Mouse (Mus musculus) kidney, embryonic 15.5 days (tissue): ENCODE results near the gene Gm28374. TPM values are rescaled to one million over a fixed set of nuclear protein-coding genes. Genes with fewer than 3 reads are reported as not detected.
A peak's percentile ranks its signal among the peaks of the same experiment; 100 is the strongest.

Experiments
- ATAC-seq: fragments of 200-750 bp; cut with Nextera tagmentation; replicated peaks from 2 replicates; pipeline ENCODE4 v1.8.0; 2017; ENCODE audit warnings: moderate TSS enrichment; ENCODE audit not compliant: low FRiP score
- H3K27ac ChIP-seq: fragments of 300-500 bp; sonication (generic); 2 replicates; pipeline ENCODE4 v1.5.1; 2015; ENCODE audit warnings: mild to moderate bottlenecking, inconsistent platforms
- H3K27me3 ChIP-seq: fragments of 300-500 bp; sonication (generic); 2 replicates; pipeline ENCODE4 v1.6.1; 2015; ENCODE audit warnings: inconsistent platforms
- H3K36me3 ChIP-seq: fragments of 300-500 bp; sonication (generic); 2 replicates; pipeline ENCODE4 v1.6.1; 2015; ENCODE audit warnings: inconsistent platforms
- H3K4me1 ChIP-seq: fragments of 300-500 bp; sonication (generic); 2 replicates; pipeline ENCODE4 v1.6.1; 2015; ENCODE audit warnings: inconsistent platforms
- H3K4me2 ChIP-seq: fragments of 300-500 bp; sonication (generic); 2 replicates; pipeline ENCODE4 v1.6.1; 2015; ENCODE audit warnings: moderate library complexity, mild to moderate bottlenecking, inconsistent platforms
- H3K4me3 ChIP-seq: fragments of 300-500 bp; sonication (generic); replicated peaks from 2 replicates; pipeline ENCODE4 v1.5.1; 2015; ENCODE audit warnings: mild to moderate bottlenecking, inconsistent platforms
- H3K9ac ChIP-seq: fragments of 300-500 bp; sonication (generic); 2 replicates; pipeline ENCODE4 v1.6.1; 2015; ENCODE audit warnings: mild to moderate bottlenecking, inconsistent platforms
- H3K9me3 ChIP-seq: fragments of 300-500 bp; sonication (generic); replicated peaks from 2 replicates; pipeline ENCODE4 v1.6.1; 2016; ENCODE audit warnings: inconsistent platforms
- WGBS: fragments of 180-500 bp; shearing (Covaris S2); methylation state at CpG from one replicate; pipeline ENCODE4 v1.1.7; 2015; ENCODE audit warnings: mixed read lengths; 5-methylcytosine and 5-hydroxymethylcytosine counted together
- polyA plus RNA-seq: library from polyadenylated mRNA; unstranded; fragments of >200 nt; fragmentation: Nextera tagmentation; extraction: Ambion mirVana; gene quantifications from 2 replicates; pipeline ENCODE4 v1.2.1, GENCODE M21; 2015

Gene Gm28374
- polyA plus RNA-seq, 1 experiment from 2014 or later: 1.6 TPM

DNA sequence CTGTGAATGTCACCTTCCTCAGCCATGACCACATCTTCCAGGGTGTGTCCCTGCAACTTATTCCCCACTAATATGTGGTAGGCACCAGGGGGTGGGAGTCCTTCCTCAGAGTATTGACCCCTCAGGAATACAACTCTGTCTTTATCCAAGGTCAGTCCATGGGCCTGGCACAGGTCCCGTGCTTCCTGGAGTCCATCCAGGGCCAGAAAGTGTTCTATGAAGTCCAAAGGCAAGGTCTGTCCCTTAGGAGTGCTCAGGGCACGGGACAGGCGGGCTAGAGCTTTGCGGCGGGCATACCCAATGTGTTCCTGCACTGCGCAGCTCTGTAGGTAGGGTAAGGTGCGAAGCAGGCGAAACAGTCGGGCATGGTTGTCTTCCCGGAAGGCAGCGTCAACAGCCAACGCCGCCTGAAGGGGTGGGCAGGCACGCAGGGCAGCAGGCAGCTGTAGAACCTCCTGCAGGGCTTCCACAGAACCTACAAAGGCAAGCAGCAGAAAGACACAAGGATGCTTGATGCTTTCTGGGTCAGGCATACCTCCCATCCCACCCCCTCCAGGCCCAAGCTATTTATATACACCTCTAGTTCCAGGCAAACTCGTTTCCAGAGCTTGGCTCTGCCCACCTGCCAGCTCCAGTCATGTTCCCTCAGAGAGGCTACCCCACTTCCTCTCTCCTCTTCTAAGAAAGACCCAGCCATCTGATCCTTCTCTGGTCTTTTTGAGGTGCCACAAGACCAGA lies 34.2 kb upstream of the Gm28374 start:
- Histone ChIP-seq H3K27me3 (no peaks in the 10 kb centered on the region), H3K4me2 (peak overlapping the region; percentile 74), H3K27ac (no peak overlapping the region), H3K9me3 (no peaks in the 10 kb centered on the region), H3K36me3 (peaks cover 48% of the 10 kb centered on the region), H3K4me1 (peaks cover 22% of the 10 kb centered on the region), H3K4me3 (no peak overlapping the region; the same call in 1 of the 2 replicates), H3K9ac (peak overlapping the region; percentile 23; the same call in 1 of the 2 replicates)
- 88% methylated on average over 15 of the region's 15 CpGs for WGBS
- no peak for ATAC-seq

DNA sequence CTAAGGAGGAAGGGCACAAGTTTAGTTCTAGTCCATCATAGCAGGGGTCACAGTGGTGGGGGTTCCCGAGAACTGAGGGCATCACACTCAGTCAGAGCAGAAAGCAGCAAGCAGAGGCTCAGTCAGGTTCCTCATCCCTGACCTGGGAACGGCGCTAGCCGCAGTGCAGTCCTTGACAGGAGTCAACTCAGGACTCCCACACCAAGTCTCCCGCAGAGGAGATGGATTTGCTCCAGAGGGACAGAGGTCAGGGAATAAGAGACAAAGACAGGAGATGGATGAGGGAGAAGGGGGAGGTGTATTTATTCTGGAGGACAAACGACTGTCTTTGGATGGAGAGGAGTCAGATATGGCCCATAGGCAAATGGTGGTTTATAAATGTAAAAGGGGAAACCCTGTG lies 31.1 kb upstream of the Gm28374 start:
- H3K9me3 ChIP-seq: no peaks in the 10 kb centered on the region
- peaks cover 14% of the 10 kb centered on the region for H3K4me1 ChIP-seq
- peaks cover 41% of the 10 kb centered on the region for H3K36me3 ChIP-seq
- no peaks in the 10 kb centered on the region for H3K27me3 ChIP-seq
- 31% methylated on average over 6 of the region's 6 CpGs for WGBS
- no peak for ATAC-seq
- H3K9ac ChIP-seq: no peak overlapping the region
- no peak overlapping the region for H3K4me2 ChIP-seq
- H3K4me3 ChIP-seq: no peak overlapping the region
- no peak overlapping the region for H3K27ac ChIP-seq

DNA sequence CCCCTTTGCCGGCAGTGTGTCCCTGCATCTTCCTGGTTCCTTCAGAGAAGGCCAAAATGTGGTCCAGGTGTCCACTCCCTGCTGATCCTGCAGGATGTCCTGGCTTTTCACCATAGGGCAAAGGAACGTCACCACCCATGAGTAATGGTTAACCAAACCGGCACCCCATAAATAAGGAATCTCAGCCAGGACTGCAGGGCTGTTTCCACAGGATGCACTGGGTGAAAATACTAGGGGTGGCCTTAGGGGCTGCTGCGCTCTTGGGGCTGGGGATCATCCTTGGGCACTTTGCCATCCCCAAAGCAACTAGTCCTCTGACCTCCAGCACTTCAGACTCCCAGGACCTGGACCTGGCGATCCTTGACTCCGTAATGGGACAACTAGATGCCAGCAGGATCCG lies 23.5 kb upstream of the Gm28374 start, which contains the start of gene Naaladl1:
Gene Naaladl1 (plus strand): TSS at position 197 of the 400 bp plus-strand sequence.
- Histone ChIP-seq H3K9me3 (no peaks in the 10 kb centered on the region), H3K9ac (no peak within 1 kb of the TSS; the same call in 1 of the 2 replicates), H3K4me3 (no peak within 1 kb of the TSS), H3K27me3 (no peaks in the 10 kb centered on the region), H3K36me3 (no peaks in the 10 kb centered on the region), H3K4me1 (no peaks in the 10 kb centered on the region), H3K4me2 (no peak within 1 kb of the TSS), H3K27ac (no peak within 1 kb of the TSS)
- 82% methylated on average over 7 of the region's 7 CpGs for WGBS
- ATAC-seq: no peak

DNA sequence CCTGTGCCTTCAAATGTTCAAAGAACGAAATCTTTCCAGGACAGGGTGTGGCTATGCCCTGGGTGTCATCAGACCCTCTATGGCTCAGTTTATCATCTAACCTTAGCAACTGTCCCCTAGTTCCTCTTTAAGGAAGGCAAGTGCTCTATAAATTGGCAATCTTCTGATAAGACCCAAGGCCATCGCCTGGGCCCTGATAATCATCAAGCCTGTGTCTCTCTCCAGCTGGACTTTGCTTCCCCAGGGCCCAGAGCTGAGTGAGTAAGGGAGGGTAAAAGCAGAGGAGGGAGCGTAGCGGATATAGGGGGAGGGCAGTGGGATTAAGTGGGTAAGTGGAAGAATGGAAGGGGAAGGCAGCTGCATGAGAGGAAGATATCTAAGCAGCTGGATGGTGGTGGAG lies 22.4 kb upstream of the Gm28374 start:
- ATAC-seq: no peak
- Histone ChIP-seq H3K4me2 (no peak overlapping the region), H3K9ac (no peak overlapping the region; the same call in 1 of the 2 replicates), H3K27ac (no peak overlapping the region), H3K4me1 (no peaks in the 10 kb centered on the region), H3K4me3 (no peak overlapping the region), H3K9me3 (no peaks in the 10 kb centered on the region), H3K36me3 (peaks cover 7% of the 10 kb centered on the region), H3K27me3 (no peaks in the 10 kb centered on the region)
- WGBS: 83% methylated on average over 4 of the region's 4 CpGs

DNA sequence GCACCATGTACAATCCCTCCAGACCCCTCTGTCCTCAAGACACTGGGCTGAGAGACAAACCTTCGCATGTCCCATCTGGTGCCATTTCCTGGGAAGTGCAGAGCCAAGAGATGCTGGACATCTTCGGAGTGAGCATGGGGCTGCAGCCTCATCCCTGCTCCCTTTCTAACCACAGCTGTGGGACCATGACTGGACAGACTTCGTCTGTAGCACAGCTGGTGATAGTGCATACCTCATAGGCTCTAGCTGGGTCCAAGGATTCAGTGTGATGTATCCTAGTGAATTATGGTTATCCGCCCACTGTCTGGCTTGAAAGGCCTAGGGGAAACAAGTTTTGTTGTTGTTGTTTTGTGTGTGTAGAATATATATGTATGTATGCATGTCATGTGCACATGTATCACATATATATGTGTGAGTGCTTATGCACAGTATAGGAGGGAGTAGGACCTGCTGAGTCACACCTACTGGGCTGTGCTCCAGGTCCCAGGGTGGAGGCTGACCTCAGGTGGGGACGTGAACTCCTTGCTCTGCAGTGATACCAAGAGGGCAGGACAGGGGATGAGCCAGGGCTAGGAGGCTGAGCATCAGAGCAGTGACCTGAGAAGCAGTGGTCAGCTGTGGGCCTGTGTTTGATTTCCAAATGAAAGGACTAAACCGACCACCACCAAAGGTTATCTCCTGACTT lies 20.3 kb upstream of the Gm28374 start:
- Histone ChIP-seq H3K4me3 (no peak overlapping the region), H3K4me2 (no peak overlapping the region), H3K27me3 (no peaks in the 10 kb centered on the region), H3K27ac (no peak overlapping the region), H3K4me1 (no peaks in the 10 kb centered on the region), H3K9ac (no peak overlapping the region), H3K36me3 (peaks cover 26% of the 10 kb centered on the region), H3K9me3 (no peaks in the 10 kb centered on the region)
- ATAC-seq: no peak
- 79% methylated on average over 6 of the region's 6 CpGs for WGBS

DNA sequence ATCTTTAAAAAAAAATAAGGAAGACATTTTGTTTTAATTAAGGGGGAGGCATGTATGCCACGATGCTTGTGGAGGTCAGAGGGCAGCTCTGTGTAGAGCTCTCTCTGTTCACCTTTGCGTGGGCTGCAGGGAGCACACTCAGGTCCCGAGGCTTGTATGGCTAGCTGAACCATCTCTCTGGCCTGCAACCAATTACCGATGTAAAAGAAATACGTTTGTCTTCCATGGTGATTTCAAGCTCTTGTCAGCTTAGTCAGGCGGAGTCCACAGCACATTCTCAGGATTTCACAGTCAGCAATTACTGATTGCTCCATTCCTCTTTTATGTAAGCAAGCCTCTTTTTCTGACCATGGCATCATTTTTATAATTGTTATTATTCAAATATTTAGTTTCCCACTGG lies 19.1 kb upstream of the Gm28374 start:
- ATAC-seq: no peak
- no peak overlapping the region for H3K4me3 ChIP-seq
- WGBS: 56% methylated on average over 6 of the region's 6 CpGs
- no peak overlapping the region for H3K4me2 ChIP-seq
- H3K36me3 ChIP-seq: peaks cover 29% of the 10 kb centered on the region
- no peak overlapping the region for H3K9ac ChIP-seq
- no peak overlapping the region for H3K27ac ChIP-seq
- no peaks in the 10 kb centered on the region for H3K27me3 ChIP-seq
- no peaks in the 10 kb centered on the region for H3K9me3 ChIP-seq
- H3K4me1 ChIP-seq: no peaks in the 10 kb centered on the region

DNA sequence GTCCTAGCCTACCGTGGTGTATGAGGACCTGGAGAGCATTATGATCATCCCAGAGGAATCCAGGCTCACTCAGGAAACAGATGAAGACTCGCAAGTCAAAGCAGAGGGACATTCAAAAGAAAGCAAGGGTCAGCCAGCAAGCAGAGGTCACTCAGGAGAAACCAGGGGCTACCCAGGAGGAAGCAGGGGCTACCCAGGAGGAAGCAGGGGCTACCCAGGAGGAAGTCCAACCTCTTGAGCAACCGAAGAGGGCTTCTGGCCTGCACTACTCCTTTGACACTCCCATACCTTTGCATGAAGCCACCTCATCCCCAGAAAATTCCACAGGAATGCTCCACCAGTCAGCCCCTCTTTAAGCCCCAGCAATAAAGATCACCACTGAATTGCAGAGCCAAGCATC lies 15.8 kb upstream of the Gm28374 start:
- no peak overlapping the region for H3K9ac ChIP-seq
- H3K4me1 ChIP-seq: no peaks in the 10 kb centered on the region
- no peaks in the 10 kb centered on the region for H3K9me3 ChIP-seq
- WGBS: 86% methylated on average over 3 of the region's 3 CpGs
- no peak overlapping the region for H3K4me2 ChIP-seq
- H3K4me3 ChIP-seq: no peak overlapping the region
- H3K36me3 ChIP-seq: peaks cover 60% of the 10 kb centered on the region
- ATAC-seq: no peak
- no peak overlapping the region for H3K27ac ChIP-seq
- H3K27me3 ChIP-seq: no peaks in the 10 kb centered on the region

DNA sequence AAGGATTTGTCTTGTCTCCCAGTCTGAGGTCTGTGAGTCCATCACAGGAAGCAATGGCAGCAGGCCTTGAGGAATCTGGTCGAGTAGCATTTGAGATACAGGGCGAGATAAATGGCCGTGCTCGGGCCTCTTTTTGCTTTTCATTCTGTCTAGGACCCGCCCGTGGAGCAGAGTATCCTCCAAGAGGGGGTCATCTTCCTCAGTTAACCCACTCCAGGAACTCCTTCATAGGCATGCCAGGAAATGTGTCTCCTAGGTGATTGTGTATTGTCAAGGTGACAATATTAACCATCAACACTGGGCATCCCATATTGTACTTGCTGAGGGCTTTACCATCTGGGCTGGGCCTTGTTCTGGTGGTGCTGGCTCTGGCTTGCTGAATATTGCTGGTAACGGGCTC lies 12.1 kb upstream of the Gm28374 start, which contains the start of gene AC131692.1:
Gene AC131692.1 (plus strand): TSS at position 301 of the 400 bp plus-strand sequence.
- Histone ChIP-seq H3K4me3 (no peak within 1 kb of the TSS), H3K36me3 (peaks cover 86% of the 10 kb centered on the region), H3K4me1 (no peaks in the 10 kb centered on the region), H3K9me3 (no peaks in the 10 kb centered on the region), H3K27me3 (no peaks in the 10 kb centered on the region), H3K4me2 (no peak within 1 kb of the TSS), H3K9ac (no peak within 1 kb of the TSS), H3K27ac (no peak within 1 kb of the TSS)
- no peak for ATAC-seq
- 86% methylated on average over 7 of the region's 7 CpGs for WGBS

DNA sequence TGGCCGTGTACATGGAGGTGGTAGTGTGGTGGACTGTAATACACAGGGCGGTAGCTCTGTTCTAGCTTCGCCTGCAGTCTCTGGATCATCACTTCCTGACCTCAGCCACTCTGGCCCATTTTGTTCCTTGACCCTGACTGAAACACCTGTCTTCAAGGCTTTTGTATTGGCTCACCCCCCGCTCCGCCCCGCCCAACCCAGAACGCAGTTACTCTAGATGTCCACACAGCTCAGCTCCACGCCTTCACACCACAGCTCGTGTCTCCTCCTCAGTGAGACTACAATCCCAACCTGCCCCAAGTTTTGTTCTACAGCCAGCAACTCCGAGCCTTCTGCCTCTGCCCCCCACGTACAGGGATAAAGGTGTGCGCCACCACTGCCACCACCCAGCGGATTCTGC lies 6.8 kb upstream of the Gm28374 start:
- H3K4me3 ChIP-seq: no peak overlapping the region
- peaks cover 15% of the 10 kb centered on the region for H3K4me1 ChIP-seq
- no peaks in the 10 kb centered on the region for H3K27me3 ChIP-seq
- H3K36me3 ChIP-seq: peaks cover 77% of the 10 kb centered on the region
- no peaks in the 10 kb centered on the region for H3K9me3 ChIP-seq
- no peak for ATAC-seq
- no peak overlapping the region for H3K27ac ChIP-seq
- WGBS: 91% methylated on average over 13 of the region's 13 CpGs
- no peak overlapping the region for H3K9ac ChIP-seq
- no peak overlapping the region for H3K4me2 ChIP-seq

DNA sequence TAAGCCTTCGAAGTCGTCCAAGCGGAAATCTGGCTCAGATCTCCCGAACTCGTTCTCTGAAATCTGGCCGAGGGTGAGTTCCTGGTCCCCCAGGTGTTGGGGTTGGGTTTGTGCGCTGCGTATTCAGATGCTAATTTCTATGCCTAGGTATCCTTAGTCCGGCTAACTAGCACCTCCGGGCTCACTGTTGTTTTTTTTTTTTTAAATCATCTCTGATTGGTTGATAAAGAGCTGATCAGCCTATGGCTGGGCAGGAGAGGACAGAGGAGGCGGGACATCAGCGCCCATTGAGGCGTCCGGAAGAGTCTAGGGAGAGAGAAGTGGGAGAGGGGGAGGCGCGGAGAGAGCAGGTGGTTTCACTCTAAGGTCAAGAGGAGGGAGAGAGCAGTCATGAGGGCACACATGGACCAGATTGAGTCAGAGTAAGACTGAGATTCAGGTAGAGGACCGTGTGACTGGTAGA lies 3.4 kb upstream of the Gm28374 start:
- under 1% methylated on average over 17 of the region's 17 CpGs for WGBS
- no peaks in the 10 kb centered on the region for H3K27me3 ChIP-seq
- ATAC-seq: peak; percentile 81
- H3K27ac ChIP-seq: peak overlapping the region; percentile 72
- H3K9me3 ChIP-seq: no peaks in the 10 kb centered on the region
- peaks cover 23% of the 10 kb centered on the region for H3K4me1 ChIP-seq
- peaks cover 73% of the 10 kb centered on the region for H3K36me3 ChIP-seq
- H3K4me3 ChIP-seq: peak overlapping the region; percentile 64
- H3K9ac ChIP-seq: peak overlapping the region; percentile 67
- H3K4me2 ChIP-seq: peak overlapping the region; percentile 80

DNA sequence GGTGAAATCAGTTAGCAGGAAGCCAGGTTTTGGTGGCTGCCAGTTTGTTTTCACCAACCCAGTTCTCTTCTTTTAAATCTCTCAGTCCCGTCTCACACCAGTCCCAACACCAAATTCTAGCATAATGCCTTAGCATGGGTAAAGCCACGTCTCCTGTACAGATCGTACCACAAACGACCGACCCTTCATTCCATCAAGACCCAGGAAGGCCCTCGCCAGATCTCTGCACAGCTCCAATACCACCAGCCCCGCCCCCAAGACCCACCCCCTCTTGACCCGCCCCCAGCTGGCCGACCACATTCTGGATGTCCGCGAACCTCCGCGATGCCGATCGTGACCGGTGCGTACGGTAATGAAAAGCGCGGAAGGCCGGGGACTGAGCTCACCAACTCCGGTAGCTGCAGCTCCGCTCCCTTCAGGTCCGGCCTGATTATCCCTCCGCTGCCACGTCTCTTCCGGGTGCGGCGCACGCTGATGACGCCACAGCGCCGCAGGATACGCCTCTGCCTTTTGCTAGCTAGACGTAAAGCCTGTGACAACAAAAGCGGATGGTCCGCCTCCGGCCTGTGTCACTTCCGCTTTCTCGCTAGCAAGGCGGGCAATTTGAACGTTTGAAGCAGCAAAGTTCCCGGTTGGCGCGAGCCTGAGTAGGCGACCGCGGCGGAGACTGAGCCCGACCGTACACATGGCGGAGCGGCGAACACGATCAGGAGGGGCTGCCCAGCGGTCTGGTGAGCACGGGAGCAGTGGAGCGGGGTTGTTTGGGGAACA lies 2.6 kb upstream of the Gm28374 start, which contains the start of the genes Zfpl1 and Cdca5:
Gene Zfpl1 (minus strand): TSS at position 479 of the 771 bp plus-strand sequence.
Gene Cdca5 (plus strand): TSS at position 506 of the 771 bp plus-strand sequence.
- peak within 1 kb of the TSS; percentile 64 for H3K4me3 ChIP-seq
- peak within 1 kb of the TSS; percentile 67 for H3K9ac ChIP-seq
- no peaks in the 10 kb centered on the region for H3K9me3 ChIP-seq
- H3K36me3 ChIP-seq: peaks cover 73% of the 10 kb centered on the region
- H3K27me3 ChIP-seq: no peaks in the 10 kb centered on the region
- H3K4me2 ChIP-seq: peak within 1 kb of the TSS; percentile 80
- peak; percentile 89 for ATAC-seq
- H3K27ac ChIP-seq: peak within 1 kb of the TSS; percentile 72
- peaks cover 23% of the 10 kb centered on the region for H3K4me1 ChIP-seq
- WGBS: under 1% methylated on average over 58 of the region's 58 CpGs
